In the genomic region with DNA sequence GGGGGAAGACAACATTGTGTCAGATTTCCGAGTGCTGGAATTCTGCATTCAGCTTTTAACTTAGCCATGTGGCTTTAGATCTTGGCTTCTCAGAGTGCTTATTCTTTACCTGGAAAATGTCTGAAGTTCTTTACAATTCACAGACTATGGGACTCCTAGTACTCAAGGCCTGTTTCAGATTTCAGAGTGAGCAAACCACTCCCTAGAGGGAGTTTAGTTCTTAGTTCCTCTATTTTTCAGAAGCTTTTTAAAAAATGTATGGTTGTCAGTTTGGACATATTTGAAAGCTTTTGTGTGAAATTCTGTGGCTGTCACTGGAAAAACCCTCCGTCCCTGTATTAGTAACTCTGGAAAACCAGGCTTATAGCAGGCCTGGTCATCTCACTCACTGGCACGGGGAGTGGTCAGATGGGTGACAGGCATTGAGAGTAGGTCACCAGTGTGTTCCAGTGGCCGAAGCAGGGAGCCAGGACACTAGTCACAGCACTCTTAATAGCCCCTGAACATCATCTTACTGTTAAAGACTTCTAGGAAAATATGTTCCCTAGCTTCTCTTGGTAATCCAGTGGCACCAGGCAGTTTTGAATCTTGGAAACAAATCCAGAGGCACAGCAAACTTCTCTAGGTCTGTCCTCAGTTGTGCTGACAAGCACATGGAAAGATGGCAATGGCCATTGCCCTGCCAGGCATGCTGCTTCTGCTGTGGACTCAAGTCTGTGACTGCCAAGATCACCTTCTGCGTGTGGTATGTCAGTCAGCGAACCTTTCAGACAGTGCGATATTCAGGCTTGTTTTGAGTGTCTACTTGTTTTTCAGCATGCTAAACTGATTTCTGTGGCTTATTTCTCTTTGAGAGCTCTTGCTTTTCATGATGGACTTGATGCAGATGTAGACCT, we compare ENCODE assay signal across 11 mouse cellular contexts. TPM values are rescaled to one million over a fixed set of nuclear protein-coding genes. Genes with fewer than 3 reads are reported as not detected.
DNase-seq lines count a peak whose midpoint lies in the region; ATAC-seq and TF ChIP-seq lines count a peak whose summit lies in the region.
"Had no signal": no experiment of that assay in that cellular context is flagged by ENCODE, and none has a peak within 500 bp of the region (broad histone marks: within the 10 kb centered on the region; RNA-seq: fewer than 3 reads in every experiment).

No protein-coding gene starts in this region.

- H3K79me2 ChIP-seq in heart, adult 2 months (replicated peaks; ENCODE audit: control insufficient read depth, insufficient read depth, low read length): peaks cover 16% of the 10 kb centered on the region

- DNase-seq in heart, adult 2 months: no peak
- peak; percentile 64 for DNase-seq in midbrain, embryonic 11.5 days (ENCODE audit: low spot score, missing footprints)
- peak; percentile 44 to 50 for DNase-seq in gastrocnemius, adult 8-10 months (ENCODE audit: low spot score in 2 of 2)
- no peak for DNase-seq in left cerebral cortex, postnatal 10 days (ENCODE audit: extremely low spot score in 1 of 2, low spot score in 2 of 2)
- DNase-seq: heart, postnatal 4 days; thymus, adult 2 months had no signal

- H3K4me3 ChIP-seq in heart, adult 2 months: no peak overlapping the region
- no peak overlapping the region for H3K4me3 ChIP-seq in heart, embryonic 11.5 days (ENCODE audit: low read depth, low read length)
- H3K4me3 ChIP-seq in midbrain, embryonic 11.5 days (ENCODE audit: low read depth, low read length): no peak overlapping the region
- no peak overlapping the region for H3K4me3 ChIP-seq in midbrain, embryonic 16.5 days (ENCODE audit: low read depth, low read length)
- no peak overlapping the region for H3K4me3 ChIP-seq in midbrain, embryonic 15.5 days
- H3K4me3 ChIP-seq: forebrain, embryonic 12.5 days; liver, embryonic 12.5 days had no signal

- H3K4me2 ChIP-seq in heart, embryonic 11.5 days: no peak overlapping the region
- no peak overlapping the region for H3K4me2 ChIP-seq in midbrain, embryonic 11.5 days
- no peak overlapping the region for H3K4me2 ChIP-seq in midbrain, embryonic 16.5 days (ENCODE audit: low read length)
- no peak overlapping the region for H3K4me2 ChIP-seq in midbrain, embryonic 15.5 days
- H3K4me2 ChIP-seq: forebrain, embryonic 12.5 days; liver, embryonic 12.5 days had no signal

- no peaks in the 10 kb centered on the region for H3K27me3 ChIP-seq in heart, adult 2 months (ENCODE audit: control insufficient read depth, insufficient read depth, low read length)
- H3K27me3 ChIP-seq in heart, embryonic 11.5 days (ENCODE audit: control insufficient read depth, insufficient read depth, low read length): no peaks in the 10 kb centered on the region
- no peaks in the 10 kb centered on the region for H3K27me3 ChIP-seq in midbrain, embryonic 11.5 days (ENCODE audit: control insufficient read depth, insufficient read depth, low read length)
- no peaks in the 10 kb centered on the region for H3K27me3 ChIP-seq in midbrain, embryonic 16.5 days (ENCODE audit: control insufficient read depth, insufficient read depth, low read depth, low read length)
- H3K27me3 ChIP-seq in midbrain, embryonic 15.5 days (replicated peaks): no peaks in the 10 kb centered on the region
- H3K27me3 ChIP-seq: forebrain, embryonic 12.5 days; liver, embryonic 12.5 days had no signal

- peak overlapping the region; percentile 4; the same call in 1 of the 2 replicates for H3K27ac ChIP-seq in heart, adult 2 months
- H3K27ac ChIP-seq in heart, embryonic 11.5 days (ENCODE audit: low read depth, low read length): no peak overlapping the region
- no peak overlapping the region for H3K27ac ChIP-seq in midbrain, embryonic 11.5 days (ENCODE audit: low read depth, low read length)
- H3K27ac ChIP-seq in midbrain, embryonic 16.5 days (ENCODE audit: low read length): no peak overlapping the region
- H3K27ac ChIP-seq in midbrain, embryonic 15.5 days: no peak overlapping the region
- H3K27ac ChIP-seq: forebrain, embryonic 12.5 days; liver, embryonic 12.5 days had no signal

- no peaks in the 10 kb centered on the region for H3K9me3 ChIP-seq in heart, embryonic 11.5 days (replicated peaks; ENCODE audit: control insufficient read depth, low read length)
- no peaks in the 10 kb centered on the region for H3K9me3 ChIP-seq in midbrain, embryonic 11.5 days (ENCODE audit: control insufficient read depth, low read length)
- H3K9me3 ChIP-seq in midbrain, embryonic 16.5 days (replicated peaks; ENCODE audit: control insufficient read depth, low read length, poor library complexity, severe bottlenecking): no peaks in the 10 kb centered on the region
- no peaks in the 10 kb centered on the region for H3K9me3 ChIP-seq in midbrain, embryonic 15.5 days
- H3K9me3 ChIP-seq: forebrain, embryonic 12.5 days; liver, embryonic 12.5 days had no signal

- 49% methylated on average over 7 of the region's 7 CpGs for WGBS in heart, adult 2 months
- 72% methylated on average over 7 of the region's 7 CpGs for WGBS in heart, embryonic 11.5 days (ENCODE audit: insufficient replicate concordance)
- 82% methylated on average over 7 of the region's 7 CpGs for WGBS in midbrain, embryonic 11.5 days
- WGBS in midbrain, embryonic 16.5 days: 81% methylated on average over 7 of the region's 7 CpGs
- WGBS in midbrain, embryonic 15.5 days: 85% methylated on average over 7 of the region's 7 CpGs

- H3K9ac ChIP-seq in heart, adult 2 months (ENCODE audit: low read depth, low read length): peak overlapping the region; percentile 40; the same call in 1 of the 2 replicates
- no peak overlapping the region for H3K9ac ChIP-seq in heart, embryonic 11.5 days (ENCODE audit: low read depth, low read length)
- no peak overlapping the region for H3K9ac ChIP-seq in midbrain, embryonic 11.5 days (ENCODE audit: low read length)
- H3K9ac ChIP-seq in midbrain, embryonic 16.5 days (ENCODE audit: low read depth, low read length): no peak overlapping the region
- H3K9ac ChIP-seq in midbrain, embryonic 15.5 days: no peak overlapping the region
- H3K9ac ChIP-seq: forebrain, embryonic 12.5 days; liver, embryonic 12.5 days had no signal

- H3K36me3 ChIP-seq in heart, adult 2 months (ENCODE audit: control insufficient read depth, insufficient read depth, low read length): peaks cover 43% of the 10 kb centered on the region
- no peaks in the 10 kb centered on the region for H3K36me3 ChIP-seq in heart, embryonic 11.5 days (ENCODE audit: control insufficient read depth, insufficient read depth, low read length)
- H3K36me3 ChIP-seq in midbrain, embryonic 11.5 days (ENCODE audit: control insufficient read depth, insufficient read depth, low read length): no peaks in the 10 kb centered on the region
- no peaks in the 10 kb centered on the region for H3K36me3 ChIP-seq in midbrain, embryonic 16.5 days (ENCODE audit: control insufficient read depth, insufficient read depth, low read length)
- no peaks in the 10 kb centered on the region for H3K36me3 ChIP-seq in midbrain, embryonic 15.5 days (replicated peaks)
- H3K36me3 ChIP-seq: forebrain, embryonic 12.5 days; liver, embryonic 12.5 days had no signal

- TF ChIP-seq EP300 in heart, adult 2 months (IDR thresholded peaks at IDR 0.05; ENCODE audit: insufficient read depth, low read depth, low read length): no peak

- no peak for TF ChIP-seq POLR2A in heart, adult 2 months (IDR thresholded peaks at IDR 0.05; ENCODE audit: insufficient read depth, low read depth, low read length)

- ATAC-seq in heart, embryonic 11.5 days (replicated peaks; ENCODE audit: insufficient number of reproducible peaks, low FRiP score, low TSS enrichment): no peak
- no peak for ATAC-seq in midbrain, embryonic 11.5 days (ENCODE audit: low FRiP score)
- no peak for ATAC-seq in midbrain, embryonic 16.5 days
- no peak for ATAC-seq in midbrain, embryonic 15.5 days (replicated peaks)
- ATAC-seq: liver, embryonic 12.5 days had no signal

- TF ChIP-seq CTCF in heart, adult 2 months (IDR thresholded peaks at IDR 0.05): no peak

- intact Hi-C loops in heart, adult 2 months (cut with DNase I): no loop called here
- intact Hi-C loops in left cerebral cortex, postnatal 10 days (cut with DNase I): no loop called here

- H3K4me1 ChIP-seq in heart, adult 2 months (ENCODE audit: control insufficient read depth, insufficient read depth, low read length): peaks cover 26% of the 10 kb centered on the region
- H3K4me1 ChIP-seq in heart, embryonic 11.5 days (ENCODE audit: control insufficient read depth, insufficient read depth, low read length): peaks cover 37% of the 10 kb centered on the region
- H3K4me1 ChIP-seq in midbrain, embryonic 11.5 days (ENCODE audit: control insufficient read depth, insufficient read depth, low read length): peaks cover 14% of the 10 kb centered on the region
- H3K4me1 ChIP-seq in midbrain, embryonic 16.5 days (ENCODE audit: control insufficient read depth, insufficient read depth, low read length): peaks cover 23% of the 10 kb centered on the region
- H3K4me1 ChIP-seq in midbrain, embryonic 15.5 days: peaks cover 29% of the 10 kb centered on the region

RNA-seq across cellular contexts. Expression of a gene that starts 5.8 kb away (rescaled TPM):
- 10 to 100 TPM; 43.5 to 48.5 TPM for total RNA-seq in heart, adult 2 months (2021)
- 6.5 and 13.4 TPM in 2 replicates for polyA plus RNA-seq in heart, adult 2 months (2012; rRNA removed)
- polyA plus RNA-seq in heart, embryonic 11.5 days (2014; fragmentation: Nextera tagmentation; extraction: Ambion mirVana): 10.1 and 12.0 TPM in 2 replicates
- 12.7 and 14.0 TPM in 2 replicates for polyA plus RNA-seq in midbrain, embryonic 11.5 days (2014; fragmentation: Nextera tagmentation; extraction: Ambion mirVana)
- polyA plus RNA-seq in midbrain, embryonic 16.5 days (2015; fragmentation: Nextera tagmentation; extraction: Ambion mirVana): 12.8 and 16.5 TPM in 2 replicates
- 10 to 100 TPM; 40.7 to 50.6 (median 45.8) TPM for total RNA-seq in gastrocnemius, adult 8-10 months (2022)
- 10 to 100 TPM; 45.1 to 48.6 TPM for total RNA-seq in left cerebral cortex, postnatal 10 days (2021)
- polyA plus RNA-seq in midbrain, embryonic 15.5 days (2015; fragmentation: Nextera tagmentation; extraction: Ambion mirVana): 12.8 and 13.6 TPM in 2 replicates

RNA-seq across cellular contexts. Expression of a gene that starts 37.4 kb away (rescaled TPM):
- total RNA-seq in heart, adult 2 months (2021): 1 to 10 TPM; 5.9 to 6.1 TPM
- 4.4 and 7.3 TPM in 2 replicates for polyA plus RNA-seq in heart, adult 2 months (2012; rRNA removed)
- 5.3 and 5.8 TPM in 2 replicates for polyA plus RNA-seq in heart, embryonic 11.5 days (2014; fragmentation: Nextera tagmentation; extraction: Ambion mirVana)
- 10.7 and 12.1 TPM in 2 replicates for polyA plus RNA-seq in midbrain, embryonic 11.5 days (2014; fragmentation: Nextera tagmentation; extraction: Ambion mirVana)
- 6.3 and 6.5 TPM in 2 replicates for polyA plus RNA-seq in midbrain, embryonic 16.5 days (2015; fragmentation: Nextera tagmentation; extraction: Ambion mirVana)
- 1 to 10 TPM; 7.1 to 9.7 (median 8.6) TPM for total RNA-seq in gastrocnemius, adult 8-10 months (2022)
- 10 to 100 TPM; 84.6 to 88.7 TPM for total RNA-seq in left cerebral cortex, postnatal 10 days (2021)
- 7.0 and 8.0 TPM in 2 replicates for polyA plus RNA-seq in midbrain, embryonic 15.5 days (2015; fragmentation: Nextera tagmentation; extraction: Ambion mirVana)

Comparison
In these comparisons a context has a peak if more than half of its experiments do, and no peak if none do; other contexts are left out.
1. DNase-seq: peak in midbrain, embryonic 11.5 days (single experiment) and gastrocnemius, adult 8-10 months (2 of 2); none in heart, adult 2 months (0 of 2) and left cerebral cortex, postnatal 10 days (0 of 2).